Mouse (Mus musculus) adrenal gland, adult 18-20 months (tissue): ENCODE measurements around the gene H2-Ke6. TPM values are rescaled to one million over a fixed set of nuclear protein-coding genes. Genes with fewer than 3 reads are reported as not detected.
"Not testable (repeated sequence)": the region's sequence is repeated elsewhere in the genome, so short reads cannot be mapped to it uniquely, and the experiment has no call there.

ENCODE experiments used
- DNase-seq, 2 experiments: peaks; one replicate each; pipeline ENCODE4 v3.0.0; 2021 to 2022; ENCODE audit warnings: low spot score in 2 of 2
- microRNA-seq, 2 experiments: library from miRNA; unstranded; fragments of <30 nt; microRNA quantifications; one replicate each; pipeline ENCODE4 v1.2.0; 2021; ENCODE audit warnings: borderline number of aligned reads in 2 of 2
- total RNA-seq, 2 experiments: library from RNA; stranded (reverse); gene quantifications; 1 replicate in 1 of 2; 2 replicates in 1 of 2; pipeline ENCODE4 v1.2.3; 2021

Gene H2-Ke6
- total RNA-seq, 2 experiments from 2014 or later = 246 to 274 TPM

DNA sequence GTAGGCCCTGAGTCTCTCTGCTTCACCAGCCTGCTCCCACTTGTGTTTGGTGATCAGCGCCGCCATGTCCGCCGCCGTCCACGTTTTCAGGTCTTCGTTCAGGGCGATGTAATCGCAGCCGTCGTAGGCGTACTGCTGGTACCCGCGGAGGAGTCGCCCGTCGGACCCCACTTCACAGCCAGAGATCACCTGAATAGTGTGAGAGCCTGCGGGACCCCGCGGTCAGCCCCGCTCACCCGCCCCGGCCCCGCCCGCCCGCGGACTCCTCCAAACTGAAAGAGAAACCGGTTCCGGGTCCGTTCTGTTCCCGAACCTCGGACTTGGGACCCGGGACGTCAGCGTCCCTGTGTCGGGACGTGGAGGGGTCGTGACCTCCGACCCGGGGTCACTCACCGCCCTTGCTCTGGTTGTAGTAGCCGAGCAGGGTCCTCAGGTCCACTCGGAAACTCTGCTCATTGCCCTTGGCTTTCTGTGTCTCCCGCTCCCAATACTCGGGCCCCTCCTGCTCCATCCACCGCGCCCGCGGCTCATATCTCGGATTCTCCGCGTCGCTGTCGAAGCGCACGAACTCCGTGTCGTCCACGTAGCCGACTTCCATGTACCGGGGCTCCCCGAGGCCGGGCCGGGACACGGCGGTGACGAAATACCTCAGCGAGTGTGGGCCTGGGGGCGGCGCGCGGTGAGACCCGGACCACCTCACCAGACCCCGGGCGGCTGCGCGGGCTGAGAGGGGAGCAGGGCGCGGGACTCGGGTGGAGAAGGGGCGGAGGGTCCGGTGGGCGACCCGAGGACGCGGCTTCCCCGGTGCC, 28.3 kb downstream of the H2-Ke6 start:
- DNase-seq = peak in 1 of 2 experiments; percentile 47

DNA sequence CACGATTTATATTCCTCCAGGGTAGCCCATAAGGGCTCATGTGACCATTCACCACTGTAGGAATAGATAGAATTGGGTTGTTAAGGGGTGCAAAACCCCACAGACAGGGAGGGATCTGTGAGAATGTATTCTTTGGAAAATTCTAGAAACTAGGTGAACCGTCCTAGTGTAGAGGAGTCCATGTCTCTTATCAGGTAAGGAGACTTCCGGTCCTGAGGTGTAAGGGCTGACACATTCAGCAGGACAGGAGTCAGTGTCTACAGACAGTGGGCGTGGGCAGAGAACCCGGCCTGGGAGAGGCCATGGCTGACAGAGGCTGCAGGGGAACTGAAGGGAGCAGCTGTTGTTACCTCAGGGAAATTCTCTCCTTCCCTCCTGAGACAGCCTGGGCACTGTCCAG, 29.2 kb downstream of the H2-Ke6 start:
- DNase-seq = not testable (repeated sequence)

DNA sequence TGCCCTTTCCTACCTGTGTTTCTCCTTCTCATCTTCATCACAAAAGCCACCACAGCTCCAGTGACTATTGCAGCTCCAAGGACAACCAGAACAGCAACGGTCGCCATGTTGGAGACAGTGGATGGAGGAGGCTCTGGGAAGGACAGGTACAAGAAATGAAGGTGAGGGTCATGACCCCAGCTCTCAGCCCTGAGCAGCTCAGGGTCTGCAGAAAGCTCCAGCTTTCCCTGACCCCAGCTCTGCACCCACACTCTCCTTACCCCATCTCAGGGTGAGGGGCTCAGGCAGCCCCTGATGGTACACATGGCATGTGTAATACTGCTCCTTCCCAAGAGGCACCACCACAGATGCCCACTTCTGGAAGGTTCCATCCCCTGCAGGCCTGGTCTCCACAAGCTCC, 30.8 kb downstream of the H2-Ke6 start:
- DNase-seq = not testable (repeated sequence)

DNA sequence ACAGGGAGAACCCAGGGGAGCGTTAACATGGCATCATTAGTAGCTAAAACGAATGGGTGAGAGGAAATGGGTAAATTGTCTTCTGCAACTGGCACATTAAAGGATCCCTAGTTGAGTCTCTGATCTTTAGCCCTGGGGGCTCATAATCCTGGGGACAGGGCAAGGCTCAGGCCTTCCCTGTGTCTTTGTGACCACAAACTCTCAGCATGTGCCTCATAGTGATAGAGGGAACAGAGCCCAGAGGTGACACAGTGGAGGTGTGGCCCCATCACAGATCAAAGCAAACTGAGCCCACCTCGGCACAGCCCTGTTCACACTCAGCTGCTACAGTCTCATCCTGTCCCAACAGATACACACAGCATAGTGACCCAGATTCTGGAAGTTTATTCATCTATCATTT, 32.2 kb downstream of the H2-Ke6 start:
- no peak for DNase-seq

DNA sequence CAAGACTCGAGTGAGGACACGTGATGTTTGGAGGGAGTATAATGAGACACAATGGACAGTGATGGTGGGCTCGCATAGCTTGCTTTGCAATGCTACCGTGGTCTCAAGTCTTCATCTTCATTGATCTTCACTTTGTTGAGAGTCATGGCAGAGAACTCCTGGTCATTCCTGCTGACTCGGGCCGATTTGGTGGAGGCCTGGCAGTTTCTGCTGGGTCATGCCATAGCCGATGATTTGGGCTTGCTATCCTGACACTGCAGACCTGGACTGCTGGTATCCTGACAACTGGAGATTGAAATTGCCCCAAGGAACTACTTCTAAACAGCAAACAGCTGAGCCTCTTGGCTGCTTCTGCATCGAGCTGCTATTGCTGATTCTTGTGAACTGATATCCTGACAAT, 32.9 kb downstream of the H2-Ke6 start:
- DNase-seq = no peak

DNA sequence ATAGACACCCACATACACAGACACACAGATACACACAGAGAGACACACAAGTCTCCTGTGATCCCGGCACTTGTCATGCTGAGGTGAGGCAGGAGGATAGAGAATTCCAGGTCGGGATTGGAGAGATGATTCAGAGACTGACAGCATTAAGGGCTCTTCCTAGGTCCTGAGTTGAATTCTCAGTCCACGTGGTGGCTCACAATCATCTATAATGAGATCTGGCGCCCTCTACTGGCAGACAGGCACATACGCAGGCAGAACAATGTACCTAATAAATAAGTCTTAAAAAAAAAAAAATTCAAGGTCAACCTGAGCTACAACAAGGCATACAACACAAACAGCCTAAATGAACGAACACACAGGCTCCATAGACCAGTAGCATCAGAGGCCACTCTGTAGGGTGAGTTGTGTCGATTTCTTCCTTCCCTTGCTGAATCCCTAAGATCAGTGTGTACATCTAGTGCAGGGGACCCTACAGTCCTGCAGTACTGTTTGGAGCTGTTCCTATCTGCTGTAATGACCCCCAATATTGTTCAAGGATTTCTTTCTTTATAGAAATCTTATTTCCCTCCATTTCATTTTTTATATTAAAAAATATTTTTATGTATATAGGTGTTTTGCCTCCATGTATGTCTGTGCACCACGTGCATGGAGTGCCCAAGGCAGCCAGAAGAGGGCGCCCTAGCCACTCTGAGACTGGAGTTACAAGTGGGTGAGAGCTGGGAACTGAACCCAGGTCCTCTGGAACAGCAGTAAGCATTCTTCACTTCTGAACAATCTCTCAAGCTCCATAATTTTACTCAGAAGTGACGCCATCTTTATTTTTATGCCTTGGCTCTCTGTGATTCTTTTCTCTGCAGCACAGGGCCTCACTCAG, 35.8 kb downstream of the H2-Ke6 start:
- peak; percentile 52 to 67 for DNase-seq

DNA sequence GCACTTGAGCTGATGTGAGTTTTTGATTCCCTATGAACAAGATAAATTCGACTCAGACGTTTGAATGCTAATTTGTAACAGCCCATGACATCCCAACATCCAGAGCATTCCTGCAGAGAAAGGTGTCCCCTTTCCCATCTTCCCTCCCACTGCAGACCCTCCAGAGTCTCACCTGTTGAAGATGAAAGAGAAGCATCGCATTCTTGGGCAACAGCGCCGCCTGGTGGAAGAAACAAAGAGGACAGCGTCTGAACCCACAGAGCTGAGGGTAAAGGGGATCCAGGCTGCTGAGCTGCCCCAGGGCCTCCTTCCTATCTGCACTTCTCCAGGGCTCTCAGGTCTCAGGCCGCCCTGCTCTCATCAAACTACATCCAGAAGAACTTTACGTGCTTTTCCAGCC, 45.7 kb downstream of the H2-Ke6 start:
- peak; percentile 57 to 75 for DNase-seq

DNA sequence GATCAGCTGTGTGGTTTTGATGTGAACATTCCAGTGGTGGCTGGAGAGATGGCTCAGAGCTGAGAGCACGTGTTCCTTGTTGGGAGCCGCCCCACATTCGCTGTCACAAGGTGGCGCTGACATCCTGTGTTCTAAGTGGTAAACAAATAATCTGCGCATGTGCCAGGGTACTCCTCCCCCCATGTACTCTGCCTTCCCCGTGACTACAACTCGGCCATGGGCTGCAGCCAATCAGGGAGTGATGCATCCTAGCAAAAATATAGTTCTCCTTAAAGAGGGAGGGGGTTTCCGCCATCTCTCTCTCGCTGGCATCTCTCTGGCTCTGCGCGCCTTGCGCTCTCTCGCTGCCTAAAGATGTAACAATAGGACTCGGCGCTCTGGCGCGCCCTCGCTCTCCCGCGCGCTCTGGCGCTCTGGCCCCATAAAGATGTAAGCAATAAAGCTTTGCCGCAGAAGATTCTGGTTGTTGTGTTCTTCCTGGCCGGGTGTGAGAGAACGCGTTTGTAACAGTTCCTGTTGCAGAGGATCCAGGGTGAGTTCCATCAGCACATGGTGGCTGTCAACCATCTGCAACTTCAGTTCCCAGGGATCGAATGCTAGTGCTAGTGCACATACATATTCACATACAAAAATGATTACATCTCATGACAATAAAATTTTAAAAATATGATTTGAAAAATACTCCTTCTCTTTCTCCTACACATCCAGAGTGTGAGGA, 46.5 kb downstream of the H2-Ke6 start:
- peak; percentile 61 to 70 for DNase-seq

DNA sequence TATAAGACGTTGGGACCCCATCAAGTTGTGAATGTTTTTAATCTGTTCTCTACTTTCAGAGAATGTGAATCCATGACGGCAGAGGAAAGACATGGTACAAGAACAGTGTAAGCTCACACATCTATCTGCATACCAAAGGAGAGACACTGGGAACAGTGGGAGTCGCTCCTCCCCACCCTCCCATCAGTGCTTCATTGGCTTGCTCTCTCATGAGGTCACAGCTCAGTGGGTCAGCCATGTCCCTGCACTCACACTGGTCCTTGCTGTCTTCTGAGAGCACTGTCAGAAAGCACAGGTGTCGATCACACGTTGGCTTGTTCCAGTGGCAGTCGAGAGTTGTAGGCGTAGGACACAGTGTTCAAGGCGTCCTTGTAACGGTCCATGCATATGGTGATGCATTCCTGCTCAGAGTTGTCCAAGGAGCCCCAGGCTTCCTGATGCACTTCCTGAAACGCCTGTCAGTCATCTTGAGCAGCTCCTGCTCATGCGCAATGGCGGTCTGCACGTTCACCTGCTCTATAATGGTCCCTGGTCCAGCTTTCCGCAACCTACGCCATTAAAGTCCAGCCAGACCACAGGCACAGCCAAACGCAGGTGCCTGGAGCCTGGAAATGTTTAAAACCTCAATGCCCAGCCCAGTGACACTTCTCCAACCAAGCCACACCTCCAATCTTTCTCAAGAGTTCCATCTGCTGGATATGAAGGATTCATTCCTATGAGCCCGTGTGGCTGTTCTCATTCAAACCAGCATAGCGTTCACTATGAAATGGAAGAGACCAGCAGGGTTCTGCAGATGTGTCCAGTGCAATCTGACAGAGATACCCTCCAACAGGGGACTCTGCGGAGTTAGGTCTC, 47.5 kb downstream of the H2-Ke6 start:
- DNase-seq = no peak

DNA sequence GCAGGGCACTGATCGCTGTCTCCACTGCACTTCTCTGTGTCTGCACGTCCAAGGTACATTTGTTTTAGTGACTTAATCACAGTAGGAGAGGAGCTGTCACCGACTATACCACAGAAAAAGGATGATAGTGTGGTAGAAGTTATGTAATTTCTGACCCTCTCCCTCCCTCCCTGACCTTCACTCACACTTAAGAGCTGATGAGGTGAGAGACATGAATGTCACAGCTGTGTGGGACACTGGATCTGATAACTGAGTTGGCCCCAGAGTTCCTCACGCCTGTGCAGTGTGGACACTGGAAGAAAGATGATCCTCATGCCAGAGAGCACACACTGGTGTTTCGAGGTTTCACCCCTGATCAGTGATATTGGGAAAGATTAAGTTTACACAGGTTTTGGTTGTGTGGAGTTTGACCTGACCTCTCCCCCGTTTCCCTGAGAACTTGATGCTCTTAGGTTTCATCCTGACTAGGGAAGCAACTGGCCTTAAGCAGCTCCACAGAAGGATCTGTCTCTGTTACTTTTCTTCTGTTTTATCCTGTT, 48.3 kb downstream of the H2-Ke6 start:
- DNase-seq = no peak

DNA sequence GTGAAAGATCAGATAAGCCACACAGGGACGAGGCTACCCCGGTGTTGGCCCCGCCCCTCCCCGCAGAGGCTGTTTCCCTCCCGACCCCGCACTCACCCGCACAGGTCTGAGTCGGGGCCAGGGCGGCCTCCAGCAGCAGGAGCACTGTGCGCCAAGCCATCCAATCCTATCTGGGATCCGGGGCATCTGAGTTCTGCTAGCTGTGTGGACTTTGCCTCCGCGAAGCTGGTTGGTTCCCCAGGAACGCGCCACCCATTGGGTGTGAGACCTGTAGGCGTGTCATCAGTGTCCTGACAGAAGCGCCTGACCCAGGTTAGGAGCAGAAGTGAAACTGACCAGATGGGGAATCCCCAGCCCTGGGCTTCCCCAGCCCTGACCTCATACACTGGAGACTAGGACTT, 49.2 kb downstream of the H2-Ke6 start:
- peak; percentile 66 to 73 for DNase-seq

DNA sequence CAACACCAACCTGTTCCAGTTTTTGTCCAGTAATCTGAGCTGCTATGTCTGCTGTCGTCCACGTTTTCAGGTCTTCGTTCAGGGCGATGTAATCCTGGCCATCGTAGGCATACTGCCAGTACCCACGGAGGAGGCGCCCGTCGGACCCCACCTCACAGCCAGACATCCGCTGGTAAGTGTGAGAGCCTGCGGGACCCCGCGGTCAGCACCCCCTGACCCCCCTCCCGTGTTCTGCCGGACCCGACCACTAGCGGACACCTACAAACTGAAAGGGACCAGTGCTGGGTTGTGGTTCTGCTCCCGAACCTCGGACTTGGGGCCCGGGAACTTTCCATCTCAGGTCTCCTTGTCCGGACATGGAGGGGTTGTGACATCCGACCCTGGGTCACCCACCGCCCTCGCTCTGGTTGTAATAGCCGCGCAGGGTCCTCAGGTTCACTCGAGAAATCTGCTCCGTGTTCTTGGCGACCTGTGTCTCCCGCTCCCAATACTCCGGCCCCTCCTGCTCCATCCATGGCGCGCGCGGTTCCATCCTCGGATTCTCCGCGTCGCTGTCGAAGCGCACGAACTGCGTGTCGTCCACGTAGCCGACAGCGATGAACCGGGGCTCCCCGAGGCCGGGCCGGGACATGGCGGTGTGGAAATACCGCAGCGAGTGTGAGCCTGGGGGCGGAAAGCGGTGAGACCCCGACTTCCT, 49.9 kb downstream of the H2-Ke6 start:
- no peak for DNase-seq

Small RNA genes lying within 50 kb of the gene (microRNA-seq; reads per million reads assigned to microRNA genes)
- gene Mir219a-1 (0 to 0.61 reads per million in 2 experiments), gene Mir219c (0 reads per million in 2 experiments)

Other genes with a start within 250 kb of the H2-Ke6 start
- gene Angptl4, start 246.2 kb downstream of the H2-Ke6 start, total RNA-seq = 100 to 1,000 TPM in 1 of 2 experiments, 10 to 100 TPM in 1; 47.8 to 111 TPM
- 10 to 100 TPM; 66.2 to 93.4 TPM for gene Kank3, start 217.5 kb downstream of the H2-Ke6 start, total RNA-seq
- 1,000 to 10,000 TPM; 1,292 to 1,451 TPM for gene Rps28, start 203.5 kb downstream of the H2-Ke6 start, total RNA-seq
- 100 to 1,000 TPM; 487 to 498 TPM for gene Ndufa7, start 203.5 kb downstream of the H2-Ke6 start, total RNA-seq
- gene Cd320, start 185.0 kb downstream of the H2-Ke6 start, total RNA-seq = 10 to 100 TPM; 24.0 to 39.7 TPM
- gene Gm7029, start 154.2 kb downstream of the H2-Ke6 start, total RNA-seq = not detected
- gene Kifc1, start 137.4 kb downstream of the H2-Ke6 start, total RNA-seq = 1 to 10 TPM in 1 of 2 experiments, under 1 TPM in 1; 0.86 to 1.8 TPM
- gene Platr17, start 122.9 kb downstream of the H2-Ke6 start, total RNA-seq = not detected
- gene Daxx, start 118.6 kb downstream of the H2-Ke6 start, total RNA-seq = 10 to 100 TPM; 25.5 to 29.7 TPM
- gene Tapbp, start 112.2 kb downstream of the H2-Ke6 start, total RNA-seq = 100 to 1,000 TPM; 179 to 234 TPM
- 10 to 100 TPM; 20.3 to 23.3 TPM for gene Zbtb22, start 112.2 kb downstream of the H2-Ke6 start, total RNA-seq
- 10 to 100 TPM; 42.8 to 46.3 TPM for gene Rgl2, start 98.5 kb downstream of the H2-Ke6 start, total RNA-seq
- gene Pfdn6, start 87.7 kb downstream of the H2-Ke6 start, total RNA-seq = 10 to 100 TPM; 79.6 to 90.7 TPM
- gene Wdr46, start 87.4 kb downstream of the H2-Ke6 start, total RNA-seq = 10 to 100 TPM; 29.2 to 35.7 TPM
- 1 to 10 TPM; 3.9 to 5.0 TPM for gene B3galt4, start 76.6 kb downstream of the H2-Ke6 start, total RNA-seq
- gene Vps52, start 72.2 kb downstream of the H2-Ke6 start, total RNA-seq = 10 to 100 TPM; 51.1 to 53.5 TPM
- gene Rps18, start 72.1 kb downstream of the H2-Ke6 start, total RNA-seq = 100 to 1,000 TPM; 672 to 676 TPM
- gene H2-K1, start 27.7 kb downstream of the H2-Ke6 start, total RNA-seq = 1,000 to 10,000 TPM in 1 of 2 experiments, 100 to 1,000 TPM in 1; 550 to 1,344 TPM
- gene Ring1, start 3.4 kb downstream of the H2-Ke6 start, total RNA-seq = 10 to 100 TPM; 43.9 to 45.5 TPM
- 100 to 1,000 TPM; 131 to 156 TPM for gene Slc39a7, start 3.6 kb upstream of the H2-Ke6 start, total RNA-seq
- gene Rxrb, start 3.8 kb upstream of the H2-Ke6 start, total RNA-seq = 10 to 100 TPM; 55.9 to 58.2 TPM
- 1 to 10 TPM; 1.4 to 1.9 TPM for gene Col11a2, start 11.4 kb upstream of the H2-Ke6 start, total RNA-seq
- under 1 TPM; 0.36 to 0.54 TPM for gene H2-Oa, start 64.3 kb upstream of the H2-Ke6 start, total RNA-seq
- 10 to 100 TPM; 14.7 to 21.0 TPM for gene H2-DMa, start 91.5 kb upstream of the H2-Ke6 start, total RNA-seq
- 100 to 1,000 TPM; 199 to 244 TPM for gene Brd2, start 94.6 kb upstream of the H2-Ke6 start, total RNA-seq
- 1 to 10 TPM; 2.0 to 3.8 TPM for gene H2-DMb2, start 115.2 kb upstream of the H2-Ke6 start, total RNA-seq
- gene H2-DMb1, start 125.0 kb upstream of the H2-Ke6 start, total RNA-seq = 10 to 100 TPM in 1 of 2 experiments, 1 to 10 TPM in 1; 8.5 to 13.3 TPM
- gene Tap1, start 159.5 kb upstream of the H2-Ke6 start, total RNA-seq = 10 to 100 TPM; 13.8 to 24.9 TPM
- 10 to 100 TPM; 15.2 to 31.6 TPM for gene Psmb9, start 159.7 kb upstream of the H2-Ke6 start, total RNA-seq
- 10 to 100 TPM; 36.2 to 74.2 TPM for gene Psmb8, start 169.7 kb upstream of the H2-Ke6 start, total RNA-seq
- gene Tap2, start 175.5 kb upstream of the H2-Ke6 start, total RNA-seq = 10 to 100 TPM; 51.6 to 60.9 TPM
- under 1 TPM; 0.40 to 0.99 TPM for gene H2-Ob, start 210.8 kb upstream of the H2-Ke6 start, total RNA-seq
- gene H2-Ab1, start 229.6 kb upstream of the H2-Ke6 start, total RNA-seq = 100 to 1,000 TPM in 1 of 2 experiments, 10 to 100 TPM in 1; 90.9 to 173 TPM